ENCODE assay signal across 31 mouse cellular contexts in the genomic region with DNA sequence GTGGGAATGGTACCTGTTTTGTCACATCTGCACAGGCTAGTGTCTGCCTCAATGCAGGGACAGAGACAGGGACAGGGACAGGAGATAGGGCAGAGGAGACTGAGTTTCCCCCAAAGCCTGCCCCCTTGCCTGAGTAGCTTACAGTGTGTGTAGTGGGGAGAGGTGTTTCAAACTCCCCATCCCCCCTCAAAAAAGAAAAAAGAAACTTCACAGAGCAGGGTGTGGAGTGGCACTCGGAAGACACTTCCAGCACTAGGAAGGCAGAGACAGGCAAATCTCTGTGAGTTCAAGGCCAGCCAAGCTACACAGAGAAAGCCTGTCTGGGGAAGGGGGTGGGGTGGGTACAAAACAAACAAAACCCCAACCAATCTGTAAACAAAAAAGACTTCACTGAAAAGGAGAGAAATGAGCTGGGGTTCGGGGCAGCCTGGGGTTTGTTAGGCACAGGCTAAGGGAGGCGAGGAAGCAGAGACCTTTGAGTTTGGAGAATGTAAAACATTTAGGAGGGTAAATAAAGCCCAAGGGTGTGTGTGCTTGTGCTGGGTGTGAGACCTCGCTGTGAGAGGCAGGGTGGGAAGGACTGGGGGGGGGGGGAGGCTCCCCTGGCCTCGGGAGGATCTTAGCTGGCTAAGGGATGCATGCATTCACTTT. TPM values are rescaled to one million over a fixed set of nuclear protein-coding genes. Genes with fewer than 3 reads are reported as not detected.
A peak's percentile ranks its signal among the peaks of the same experiment; 100 is the strongest.
DNase-seq lines count a peak whose midpoint lies in the region; ATAC-seq and TF ChIP-seq lines count a peak whose summit lies in the region.
"Had no signal": no experiment of that assay in that cellular context is flagged by ENCODE, and none has a peak within 500 bp of the region (broad histone marks: within the 10 kb centered on the region; RNA-seq: fewer than 3 reads in every experiment).

No protein-coding gene starts in this region.

- no peak overlapping the region for H3K4me2 ChIP-seq in stomach, embryonic 15.5 days
- H3K4me2 ChIP-seq in stomach, postnatal 0 days (replicated peaks; ENCODE audit: low read depth): no peak overlapping the region
- H3K4me2 ChIP-seq in intestine, embryonic 16.5 days (ENCODE audit: low read depth, low read length): no peak overlapping the region
- no peak overlapping the region for H3K4me2 ChIP-seq in stomach, embryonic 16.5 days (ENCODE audit: low read depth, low read length)
- H3K4me2 ChIP-seq: forebrain, embryonic 13.5 days; heart, embryonic 13.5 days; hindbrain, embryonic 12.5 days; hindbrain, embryonic 15.5 days had no signal

- no peaks in the 10 kb centered on the region for H3K36me3 ChIP-seq in stomach, embryonic 15.5 days
- H3K36me3 ChIP-seq in stomach, postnatal 0 days (ENCODE audit: control insufficient read depth, insufficient read depth, low read length): no peaks in the 10 kb centered on the region
- no peaks in the 10 kb centered on the region for H3K36me3 ChIP-seq in intestine, embryonic 16.5 days (ENCODE audit: control insufficient read depth, insufficient read depth, low read length)
- H3K36me3 ChIP-seq in stomach, embryonic 16.5 days (ENCODE audit: control insufficient read depth, insufficient read depth, low read length): no peaks in the 10 kb centered on the region
- H3K36me3 ChIP-seq: forebrain, embryonic 10.5 days; heart, embryonic 13.5 days; hindbrain, embryonic 12.5 days; hindbrain, embryonic 15.5 days had no signal

- H3K9me3 ChIP-seq in stomach, embryonic 15.5 days: no peaks in the 10 kb centered on the region
- no peaks in the 10 kb centered on the region for H3K9me3 ChIP-seq in stomach, postnatal 0 days (ENCODE audit: control insufficient read depth, low read length)
- no peaks in the 10 kb centered on the region for H3K9me3 ChIP-seq in intestine, embryonic 16.5 days (ENCODE audit: control insufficient read depth, low read length)
- no peaks in the 10 kb centered on the region for H3K9me3 ChIP-seq in stomach, embryonic 16.5 days (replicated peaks; ENCODE audit: control insufficient read depth, low read length)
- H3K9me3 ChIP-seq: forebrain, embryonic 10.5 days; forebrain, embryonic 13.5 days; G1E; heart, embryonic 13.5 days; hindbrain, embryonic 12.5 days; hindbrain, embryonic 15.5 days had no signal

- WGBS in stomach, embryonic 15.5 days: 39% methylated on average over 5 of the region's 5 CpGs
- WGBS in stomach, postnatal 0 days: 30% methylated on average over 5 of the region's 5 CpGs
- WGBS in intestine, embryonic 16.5 days: 38% methylated on average over 5 of the region's 5 CpGs
- 43% methylated on average over 5 of the region's 5 CpGs for WGBS in stomach, embryonic 16.5 days

- peaks cover 14% of the 10 kb centered on the region for H3K4me1 ChIP-seq in stomach, embryonic 15.5 days
- H3K4me1 ChIP-seq in stomach, postnatal 0 days (replicated peaks; ENCODE audit: control insufficient read depth, insufficient read depth): peaks cover 4% of the 10 kb centered on the region
- H3K4me1 ChIP-seq in intestine, embryonic 16.5 days (ENCODE audit: control insufficient read depth, insufficient read depth, low read length): peaks cover 10% of the 10 kb centered on the region
- peaks cover 11% of the 10 kb centered on the region for H3K4me1 ChIP-seq in stomach, embryonic 16.5 days (ENCODE audit: control insufficient read depth, insufficient read depth, low read length)

- no peak for TF ChIP-seq EP300 in stomach, postnatal 0 days (optimal IDR thresholded peaks at IDR 0.05)

- no peak for TF ChIP-seq CTCF in stomach, postnatal 0 days (IDR thresholded peaks at IDR 0.05; ENCODE audit: low read depth)

- H3K9ac ChIP-seq in stomach, embryonic 15.5 days: no peak overlapping the region
- H3K9ac ChIP-seq in stomach, postnatal 0 days (ENCODE audit: low read length): no peak overlapping the region
- H3K9ac ChIP-seq in intestine, embryonic 16.5 days (ENCODE audit: low read depth, low read length): no peak overlapping the region
- H3K9ac ChIP-seq in stomach, embryonic 16.5 days (ENCODE audit: low read length): no peak overlapping the region
- H3K9ac ChIP-seq: forebrain, embryonic 13.5 days; heart, embryonic 13.5 days; hindbrain, embryonic 12.5 days; hindbrain, embryonic 15.5 days had no signal

- H3K27ac ChIP-seq in stomach, embryonic 15.5 days: 0 out of 2 replicates have a peak overlapping the region, but pooled peaks have one; percentile 16
- H3K27ac ChIP-seq in stomach, postnatal 0 days (replicated peaks): no peak overlapping the region
- peak overlapping the region; percentile 33; the same call in 1 of the 2 replicates for H3K27ac ChIP-seq in intestine, embryonic 16.5 days (ENCODE audit: low read length)
- peak overlapping the region; percentile 23; the same call in 1 of the 2 replicates for H3K27ac ChIP-seq in stomach, embryonic 16.5 days (ENCODE audit: low read length)
- H3K27ac ChIP-seq: forebrain, embryonic 13.5 days; heart, embryonic 13.5 days; hindbrain, embryonic 12.5 days; hindbrain, embryonic 15.5 days had no signal

- H3K27me3 ChIP-seq in stomach, embryonic 15.5 days (replicated peaks): no peaks in the 10 kb centered on the region
- no peaks in the 10 kb centered on the region for H3K27me3 ChIP-seq in stomach, postnatal 0 days (ENCODE audit: control insufficient read depth, insufficient read depth, low read length)
- no peaks in the 10 kb centered on the region for H3K27me3 ChIP-seq in intestine, embryonic 16.5 days (replicated peaks; ENCODE audit: control insufficient read depth, insufficient read depth, low read length)
- no peaks in the 10 kb centered on the region for H3K27me3 ChIP-seq in stomach, embryonic 16.5 days (ENCODE audit: control insufficient read depth, insufficient read depth, low read length)
- H3K27me3 ChIP-seq: forebrain, embryonic 13.5 days; heart, embryonic 13.5 days; hindbrain, embryonic 15.5 days; Patski had no signal

- ATAC-seq in stomach, embryonic 15.5 days (ENCODE audit: insufficient read depth, low FRiP score, low read depth): no peak
- no peak for ATAC-seq in stomach, postnatal 0 days (ENCODE audit: low FRiP score, low TSS enrichment)
- ATAC-seq in intestine, embryonic 16.5 days: no peak
- ATAC-seq in stomach, embryonic 16.5 days (ENCODE audit: insufficient read depth, low FRiP score): no peak
- ATAC-seq: activated CD4-positive, CD25-positive, alpha-beta regulatory T cell, adult 4 months; CD4-positive, CD25-positive, alpha-beta regulatory T cell, adult 4 months; forebrain, embryonic 13.5 days; forebrain, embryonic 16.5 days; Patski had no signal

- DNase-seq in stomach, postnatal 0 days (ENCODE audit: low spot score): no peak
- peak; percentile 82 for DNase-seq in R1 (ENCODE audit: low read depth, low spot score)
- DNase-seq in spleen, postnatal 14 days (ENCODE audit: low spot score in 2 of 2): no peak
- DNase-seq in urinary bladder, adult 2 months (ENCODE audit: low spot score): no peak
- DNase-seq in adrenal gland, adult (ENCODE audit: inconsistent age in 2 of 2, low spot score in 1 of 2): no peak
- DNase-seq: adrenal gland, postnatal 10 days; adrenal gland, postnatal 36 days; cerebellum, adult 18-20 months; cerebellum, adult 9-10 months; cerebellum, postnatal 14 days; gastrocnemius, postnatal 14 days; heart, adult 18-20 months; heart, postnatal 14 days; heart, postnatal 4 days had no signal

- no peak overlapping the region for H3K4me3 ChIP-seq in stomach, embryonic 15.5 days (replicated peaks)
- no peak overlapping the region for H3K4me3 ChIP-seq in stomach, postnatal 0 days (ENCODE audit: low read depth, low read length)
- no peak overlapping the region for H3K4me3 ChIP-seq in intestine, embryonic 16.5 days (ENCODE audit: low read length)
- H3K4me3 ChIP-seq in stomach, embryonic 16.5 days (replicated peaks; ENCODE audit: low read length): no peak overlapping the region
- H3K4me3 ChIP-seq: forebrain, embryonic 10.5 days; forebrain, embryonic 13.5 days; heart, embryonic 13.5 days; hindbrain, embryonic 12.5 days; hindbrain, embryonic 15.5 days had no signal

RNA-seq across cellular contexts. Expression of gene Dcst1, which starts 8.7 kb away (rescaled TPM):
- 0.30 and 0.52 TPM in 2 replicates for polyA plus RNA-seq in stomach, embryonic 15.5 days (2015; fragmentation: Nextera tagmentation; extraction: Ambion mirVana)
- polyA plus RNA-seq in stomach, postnatal 0 days (2015; fragmentation: Nextera tagmentation; extraction: Ambion mirVana): 0.29 and 0.36 TPM in 2 replicates
- polyA plus RNA-seq in intestine, embryonic 16.5 days (2015; fragmentation: Nextera tagmentation; extraction: Ambion mirVana): 3.5 and 5.0 TPM in 2 replicates
- 0.70 and 0.89 TPM in 2 replicates for polyA plus RNA-seq in stomach, embryonic 16.5 days (2015; fragmentation: Nextera tagmentation; extraction: Ambion mirVana)
- 0.07 and 0.33 TPM in 2 replicates for polyA plus RNA-seq in urinary bladder, adult 2 months (2012; rRNA removed)
- polyA plus RNA-seq: embryonic facial prominence, embryonic 11.5 days; forebrain, embryonic 10.5 days; G1E had no signal

RNA-seq across cellular contexts. Expression of gene Dcst2, which starts 11.9 kb away (rescaled TPM):
- polyA plus RNA-seq in stomach, embryonic 15.5 days (2015; fragmentation: Nextera tagmentation; extraction: Ambion mirVana): 0.30 and 0.67 TPM in 2 replicates
- polyA plus RNA-seq in stomach, postnatal 0 days (2015; fragmentation: Nextera tagmentation; extraction: Ambion mirVana): 0.33 and 0.41 TPM in 2 replicates
- 2.8 and 5.0 TPM in 2 replicates for polyA plus RNA-seq in intestine, embryonic 16.5 days (2015; fragmentation: Nextera tagmentation; extraction: Ambion mirVana)
- polyA plus RNA-seq in stomach, embryonic 16.5 days (2015; fragmentation: Nextera tagmentation; extraction: Ambion mirVana): 0.45 and 0.49 TPM in 2 replicates
- 0.24 and 0.41 TPM in 2 replicates for polyA plus RNA-seq in urinary bladder, adult 2 months (2012; rRNA removed)
- polyA plus RNA-seq: embryonic facial prominence, embryonic 14.5 days; forebrain, embryonic 16.5 days; G1E; heart, embryonic 13.5 days; heart, embryonic 16.5 days had no signal

RNA-seq across cellular contexts. Expression of gene Zbtb7b, which starts 20.9 kb away (rescaled TPM):
- polyA plus RNA-seq in stomach, embryonic 15.5 days (2015; fragmentation: Nextera tagmentation; extraction: Ambion mirVana): 7.8 and 7.9 TPM in 2 replicates
- 7.9 and 9.1 TPM in 2 replicates for polyA plus RNA-seq in stomach, postnatal 0 days (2015; fragmentation: Nextera tagmentation; extraction: Ambion mirVana)
- polyA plus RNA-seq in intestine, embryonic 16.5 days (2015; fragmentation: Nextera tagmentation; extraction: Ambion mirVana): 10.0 and 11.3 TPM in 2 replicates
- 8.0 and 9.2 TPM in 2 replicates for polyA plus RNA-seq in stomach, embryonic 16.5 days (2015; fragmentation: Nextera tagmentation; extraction: Ambion mirVana)
- polyA plus RNA-seq in urinary bladder, adult 2 months (2012; rRNA removed): 36.4 and 39.5 TPM in 2 replicates

RNA-seq across cellular contexts. Expression of gene Adam15, which starts 23.9 kb away (rescaled TPM):
- polyA plus RNA-seq in stomach, embryonic 15.5 days (2015; fragmentation: Nextera tagmentation; extraction: Ambion mirVana): 44.7 and 53.2 TPM in 2 replicates
- 43.0 and 44.8 TPM in 2 replicates for polyA plus RNA-seq in stomach, postnatal 0 days (2015; fragmentation: Nextera tagmentation; extraction: Ambion mirVana)
- polyA plus RNA-seq in intestine, embryonic 16.5 days (2015; fragmentation: Nextera tagmentation; extraction: Ambion mirVana): 49.3 and 51.6 TPM in 2 replicates
- polyA plus RNA-seq in stomach, embryonic 16.5 days (2015; fragmentation: Nextera tagmentation; extraction: Ambion mirVana): 61.1 and 69.5 TPM in 2 replicates
- 96.1 and 101 TPM in 2 replicates for polyA plus RNA-seq in urinary bladder, adult 2 months (2012; rRNA removed)

RNA-seq across cellular contexts. Expression of gene Lenep, which starts 28.9 kb away (rescaled TPM):
- not detected in 2 replicates for polyA plus RNA-seq in stomach, embryonic 15.5 days (2015; fragmentation: Nextera tagmentation; extraction: Ambion mirVana)
- not detected in 2 replicates for polyA plus RNA-seq in stomach, postnatal 0 days (2015; fragmentation: Nextera tagmentation; extraction: Ambion mirVana)
- not detected in 2 replicates for polyA plus RNA-seq in intestine, embryonic 16.5 days (2015; fragmentation: Nextera tagmentation; extraction: Ambion mirVana)
- not detected in 2 replicates for polyA plus RNA-seq in stomach, embryonic 16.5 days (2015; fragmentation: Nextera tagmentation; extraction: Ambion mirVana)
- 1.2 and 1.5 TPM in 2 replicates for polyA plus RNA-seq in urinary bladder, adult 2 months (2012; rRNA removed)
- polyA plus RNA-seq: C2C12; embryonic facial prominence, embryonic 14.5 days; heart, embryonic 13.5 days; heart, embryonic 16.5 days; Patski had no signal
